Mouse (Mus musculus): ENCODE results near the gene Slc38a3. TPM values are rescaled to one million over a fixed set of nuclear protein-coding genes. Genes with fewer than 3 reads are reported as not detected.

The Slc38a3 gene
- polyA plus RNA-seq, 1 experiment: not detected

- no peak for TF ChIP-seq GATA1 (IDR thresholded peaks at IDR 0.05; ENCODE audit: low read length)
These were observed 30.1 kb upstream of the Slc38a3 start for GRCm38 (mm10) chr9:107699376-107699980.

- TF ChIP-seq GATA1 (IDR thresholded peaks at IDR 0.05; ENCODE audit: low read length): no peak
These were observed 29.4 kb upstream of the Slc38a3 start for GRCm38 (mm10) chr9:107698611-107699190.

- no peak for TF ChIP-seq GATA1 (IDR thresholded peaks at IDR 0.05; ENCODE audit: low read length)
These were observed 28.6 kb upstream of the Slc38a3 start for GRCm38 (mm10) chr9:107697811-107698521.

- no peak for TF ChIP-seq GATA1 (IDR thresholded peaks at IDR 0.05; ENCODE audit: low read length)
These were observed 27.7 kb upstream of the Slc38a3 start for GRCm38 (mm10) chr9:107696845-107697610.

GRCm38 (mm10) chr9:107696106-107696479, 26.8 kb upstream of the Slc38a3 start:
- no peak for TF ChIP-seq GATA1 (IDR thresholded peaks at IDR 0.05; ENCODE audit: low read length)

GRCm38 (mm10) chr9:107695441-107696105, 26.2 kb upstream of the Slc38a3 start:
- no peak for TF ChIP-seq GATA1 (IDR thresholded peaks at IDR 0.05; ENCODE audit: low read length)

GRCm38 (mm10) chr9:107694627-107695026, 25.3 kb upstream of the Slc38a3 start:
- TF ChIP-seq GATA1 (IDR thresholded peaks at IDR 0.05; ENCODE audit: low read length): no peak

- no peak for TF ChIP-seq GATA1 (IDR thresholded peaks at IDR 0.05; ENCODE audit: low read length)
These were observed 24.2 kb upstream of the Slc38a3 start for GRCm38 (mm10) chr9:107693433-107693987.

- no peak for TF ChIP-seq GATA1 (IDR thresholded peaks at IDR 0.05; ENCODE audit: low read length)
These were observed 23.5 kb upstream of the Slc38a3 start for GRCm38 (mm10) chr9:107692785-107693184.

- TF ChIP-seq GATA1 (IDR thresholded peaks at IDR 0.05; ENCODE audit: low read length): no peak
These were observed 21.1 kb upstream of the Slc38a3 start for GRCm38 (mm10) chr9:107690391-107690790.

GRCm38 (mm10) chr9:107688939-107689338, 19.6 kb upstream of the Slc38a3 start:
- TF ChIP-seq GATA1 (IDR thresholded peaks at IDR 0.05; ENCODE audit: low read length): no peak

- TF ChIP-seq GATA1 (IDR thresholded peaks at IDR 0.05; ENCODE audit: low read length): no peak
These were observed 19.1 kb upstream of the Slc38a3 start for GRCm38 (mm10) chr9:107688415-107688814.

GRCm38 (mm10) chr9:107685231-107685981, 16.1 kb upstream of the Slc38a3 start:
- TF ChIP-seq GATA1 (IDR thresholded peaks at IDR 0.05; ENCODE audit: low read length): no peak

- TF ChIP-seq GATA1 (IDR thresholded peaks at IDR 0.05; ENCODE audit: low read length): no peak
These were observed 13.1 kb upstream of the Slc38a3 start for GRCm38 (mm10) chr9:107682405-107682804.

Measured in G1E-ER4 (cell line).